Mouse (Mus musculus): ENCODE measurements around the gene Kat5.
A peak's percentile ranks its signal among the peaks of the same experiment; 100 is the strongest.

Gene Kat5

GRCm38 (mm10) chr19:5571831-5572230 lies 38.2 kb downstream of the Kat5 start:
- no peak for DNase-seq (ENCODE audit: low spot score)

GRCm38 (mm10) chr19:5570353-5571246 lies 39.4 kb downstream of the Kat5 start:
- DNase-seq (ENCODE audit: low spot score), result no peak

GRCm38 (mm10) chr19:5569521-5569920 lies 40.5 kb downstream of the Kat5 start:
- no peak for DNase-seq (ENCODE audit: low spot score)

GRCm38 (mm10) chr19:5568470-5569140 lies 41.4 kb downstream of the Kat5 start:
- DNase-seq (ENCODE audit: low spot score), result peak; percentile 95

- peak; percentile 94 for DNase-seq (ENCODE audit: low spot score)
Observed at GRCm38 (mm10) chr19:5567534-5568469, 42.2 kb downstream of the Kat5 start, which contains the start of gene Ap5b1. Ap5b1 (plus strand) TSS chr19:5568025.

- no peak for DNase-seq (ENCODE audit: low spot score)
Observed at GRCm38 (mm10) chr19:5567180-5567533, 42.9 kb downstream of the Kat5 start.

GRCm38 (mm10) chr19:5566316-5566715 lies 43.7 kb downstream of the Kat5 start:
- DNase-seq (ENCODE audit: low spot score), result no peak

GRCm38 (mm10) chr19:5562776-5563175 lies 47.3 kb downstream of the Kat5 start:
- no peak for DNase-seq (ENCODE audit: low spot score)

- DNase-seq (ENCODE audit: low spot score), result no peak
Observed at GRCm38 (mm10) chr19:5561886-5562285, 48.2 kb downstream of the Kat5 start.

- DNase-seq (ENCODE audit: low spot score), result peak; percentile 15
Observed at GRCm38 (mm10) chr19:5561252-5561790, 48.7 kb downstream of the Kat5 start.

GRCm38 (mm10) chr19:5560457-5561041 lies 49.5 kb downstream of the Kat5 start, which contains the start of gene Ovol1:
Ovol1 (minus strand) TSS chr19:5560646.
- peak; percentile 50 for DNase-seq (ENCODE audit: low spot score)

GRCm38 (mm10) chr19:5559631-5560456 lies 50.2 kb downstream of the Kat5 start:
- no peak for DNase-seq (ENCODE audit: low spot score)

GRCm38 (mm10) chr19:5559229-5559628 lies 50.8 kb downstream of the Kat5 start:
- no peak for DNase-seq (ENCODE audit: low spot score)

GRCm38 (mm10) chr19:5558770-5559169 lies 51.3 kb downstream of the Kat5 start:
- DNase-seq (ENCODE audit: low spot score), result no peak

GRCm38 (mm10) chr19:5558169-5558568 lies 51.9 kb downstream of the Kat5 start:
- no peak for DNase-seq (ENCODE audit: low spot score)

GRCm38 (mm10) chr19:5554212-5554611 lies 55.8 kb downstream of the Kat5 start:
- DNase-seq (ENCODE audit: low spot score), result no peak

- DNase-seq (ENCODE audit: low spot score), result no peak
Observed at GRCm38 (mm10) chr19:5553802-5554201, 56.2 kb downstream of the Kat5 start.
